Mouse (Mus musculus) hindbrain, embryonic 13.5 days (tissue): ENCODE results near the gene Acy3. TPM values are rescaled to one million over a fixed set of nuclear protein-coding genes. Genes with fewer than 3 reads are reported as not detected.

Experiments
- ATAC-seq: fragments of 200-750 bp; cut with Nextera tagmentation; 2 replicates; pipeline ENCODE4 v1.8.0; 2017; ENCODE audit warnings: moderate TSS enrichment; ENCODE audit not compliant: low FRiP score
- H3K27ac ChIP-seq: fragments of 300-500 bp; sonication (generic); 2 replicates; pipeline ENCODE4 v1.5.1; 2015; ENCODE audit warnings: inconsistent platforms, mild to moderate bottlenecking, moderate library complexity
- H3K27me3 ChIP-seq: fragments of 300-500 bp; sonication (generic); 2 replicates; pipeline ENCODE4 v1.6.1; 2015; ENCODE audit warnings: mild to moderate bottlenecking, inconsistent platforms
- H3K36me3 ChIP-seq: fragments of 300-500 bp; sonication (generic); 2 replicates; pipeline ENCODE4 v1.6.1; 2015; ENCODE audit warnings: mild to moderate bottlenecking, inconsistent platforms
- H3K4me1 ChIP-seq: fragments of 300-500 bp; sonication (generic); replicated peaks from 2 replicates; pipeline ENCODE4 v1.6.1; 2015; ENCODE audit warnings: inconsistent platforms
- H3K4me2 ChIP-seq: fragments of 300-500 bp; sonication (generic); 2 replicates; pipeline ENCODE4 v1.6.1; 2015; ENCODE audit warnings: inconsistent platforms, mild to moderate bottlenecking, moderate library complexity
- H3K4me3 ChIP-seq: fragments of 300-500 bp; sonication (generic); 2 replicates; pipeline ENCODE4 v1.5.1; 2015; ENCODE audit warnings: mild to moderate bottlenecking, inconsistent platforms
- H3K9ac ChIP-seq: fragments of 300-500 bp; sonication (generic); 2 replicates; pipeline ENCODE4 v1.6.1; 2015; ENCODE audit warnings: mild to moderate bottlenecking, inconsistent platforms
- H3K9me3 ChIP-seq: fragments of 300-500 bp; sonication (generic); 2 replicates; pipeline ENCODE4 v1.6.1; 2016; ENCODE audit warnings: inconsistent platforms
- WGBS: fragments of 180-500 bp; shearing (Covaris S2); methylation state at CpG from one replicate; pipeline ENCODE4 v1.1.7; 2015; 5-methylcytosine and 5-hydroxymethylcytosine counted together
- polyA plus RNA-seq: library from polyadenylated mRNA; unstranded; fragments of >200 nt; fragmentation: Nextera tagmentation; extraction: Ambion mirVana; gene quantifications from 2 replicates; pipeline ENCODE4 v1.2.1, GENCODE M21; 2015

The Acy3 gene
- 2.3 TPM in 2 replicates for polyA plus RNA-seq

DNA sequence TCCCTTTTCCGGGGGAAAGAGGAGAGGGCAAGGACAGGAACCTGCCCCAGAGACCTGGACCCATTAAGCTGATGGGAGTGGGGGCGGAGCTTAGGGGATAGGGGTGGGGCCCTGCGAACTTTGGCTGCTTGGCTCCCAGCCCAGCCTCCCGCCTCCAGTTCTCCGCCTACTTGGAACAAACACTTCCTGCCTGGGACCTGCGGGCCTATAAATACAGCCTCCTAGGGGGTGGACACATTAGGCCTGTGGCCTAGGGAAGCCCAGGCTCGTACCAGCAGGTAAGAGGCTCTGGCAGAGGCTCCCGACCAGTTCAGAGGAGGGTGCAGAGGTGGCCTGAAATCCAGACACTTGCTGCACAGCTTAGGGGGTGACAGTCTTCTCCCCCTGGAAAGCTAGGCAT lies at the start of gene Acy3:
TSS of gene Acy3 (plus strand) at position 237 of the 400 bp plus-strand sequence.
- no peak within 1 kb of the TSS for H3K4me2 ChIP-seq
- no peaks in the 10 kb centered on the region for H3K36me3 ChIP-seq
- H3K9me3 ChIP-seq: no peaks in the 10 kb centered on the region; the same call in 1 of the 2 replicates
- H3K4me3 ChIP-seq: no peak within 1 kb of the TSS
- no peaks in the 10 kb centered on the region for H3K27me3 ChIP-seq
- H3K4me1 ChIP-seq: peaks cover 33% of the 10 kb centered on the region
- no peak within 1 kb of the TSS for H3K9ac ChIP-seq
- 19% methylated on average over 8 of the region's 8 CpGs for WGBS
- no peak within 1 kb of the TSS for H3K27ac ChIP-seq
- ATAC-seq: no peak

DNA sequence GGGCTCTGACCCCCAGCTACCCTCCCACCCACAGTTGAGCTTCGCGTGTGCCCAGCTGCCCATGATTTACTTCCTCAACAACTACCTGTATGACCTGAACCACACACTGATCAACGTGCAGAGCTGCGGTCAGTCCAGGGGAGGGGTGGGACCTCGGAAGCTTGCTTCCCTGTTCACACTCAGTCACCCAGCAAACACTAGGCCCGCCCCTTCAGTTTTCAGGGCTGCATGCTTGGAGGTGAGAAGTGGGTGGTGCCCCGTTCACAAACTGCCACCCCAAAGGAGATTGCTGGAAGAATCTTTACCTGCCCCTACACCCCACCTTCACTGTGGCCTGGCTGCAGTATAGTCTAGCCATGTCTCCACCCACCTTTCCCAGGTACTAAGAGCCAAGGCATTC lies 44.1 kb upstream of the Acy3 start:
- 79% methylated on average over 7 of the region's 7 CpGs for WGBS
- Histone ChIP-seq H3K9me3 (no peaks in the 10 kb centered on the region), H3K4me2 (no peak overlapping the region), H3K27me3 (peaks cover 19% of the 10 kb centered on the region), H3K4me1 (no peaks in the 10 kb centered on the region), H3K9ac (no peak overlapping the region), H3K36me3 (no peaks in the 10 kb centered on the region), H3K27ac (no peak overlapping the region), H3K4me3 (no peak overlapping the region)
- ATAC-seq: no peak

DNA sequence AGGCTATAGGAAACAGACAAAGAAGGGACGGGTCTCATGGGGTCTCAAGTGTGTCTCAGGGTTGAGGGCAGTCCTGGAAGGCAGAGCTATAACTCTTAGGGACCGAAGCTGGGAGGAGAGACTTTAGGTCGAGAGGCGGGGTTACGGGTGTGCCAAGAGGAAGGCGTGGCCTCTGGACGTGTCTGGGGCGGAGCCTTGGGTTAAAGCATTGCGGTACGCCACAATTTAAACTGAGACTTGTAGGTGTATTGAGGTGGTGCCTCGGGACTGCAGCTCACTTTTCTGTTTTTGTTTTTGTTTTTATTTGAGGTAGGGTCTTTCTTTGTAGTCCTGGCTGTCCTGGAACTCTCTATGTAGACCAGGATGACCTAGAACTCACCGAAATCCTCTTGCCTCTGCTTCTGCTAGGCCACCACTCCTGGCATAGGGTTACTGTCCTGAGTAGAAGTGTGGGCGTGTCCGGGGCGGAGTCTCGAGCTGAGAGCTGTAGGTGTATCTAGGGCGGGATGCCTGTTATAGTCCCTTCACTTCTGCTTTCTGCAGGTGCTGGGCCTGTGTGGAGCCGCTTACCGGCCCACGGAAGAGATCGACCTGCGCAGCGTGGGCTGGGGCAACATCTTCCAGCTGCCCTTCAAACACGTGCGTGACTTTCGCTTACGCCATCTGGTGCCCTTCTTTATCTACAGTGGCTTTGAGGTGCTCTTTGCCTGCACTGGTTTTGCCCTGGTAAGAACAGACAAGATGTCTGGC lies 43.2 kb upstream of the Acy3 start:
- H3K27ac ChIP-seq: no peak overlapping the region
- H3K27me3 ChIP-seq: peaks cover 19% of the 10 kb centered on the region
- H3K9me3 ChIP-seq: no peaks in the 10 kb centered on the region
- no peaks in the 10 kb centered on the region for H3K4me1 ChIP-seq
- H3K4me3 ChIP-seq: no peak overlapping the region
- H3K4me2 ChIP-seq: no peak overlapping the region
- no peak overlapping the region for H3K9ac ChIP-seq
- H3K36me3 ChIP-seq: no peaks in the 10 kb centered on the region
- no peak for ATAC-seq
- 22% methylated on average over 27 of the region's 27 CpGs for WGBS

DNA sequence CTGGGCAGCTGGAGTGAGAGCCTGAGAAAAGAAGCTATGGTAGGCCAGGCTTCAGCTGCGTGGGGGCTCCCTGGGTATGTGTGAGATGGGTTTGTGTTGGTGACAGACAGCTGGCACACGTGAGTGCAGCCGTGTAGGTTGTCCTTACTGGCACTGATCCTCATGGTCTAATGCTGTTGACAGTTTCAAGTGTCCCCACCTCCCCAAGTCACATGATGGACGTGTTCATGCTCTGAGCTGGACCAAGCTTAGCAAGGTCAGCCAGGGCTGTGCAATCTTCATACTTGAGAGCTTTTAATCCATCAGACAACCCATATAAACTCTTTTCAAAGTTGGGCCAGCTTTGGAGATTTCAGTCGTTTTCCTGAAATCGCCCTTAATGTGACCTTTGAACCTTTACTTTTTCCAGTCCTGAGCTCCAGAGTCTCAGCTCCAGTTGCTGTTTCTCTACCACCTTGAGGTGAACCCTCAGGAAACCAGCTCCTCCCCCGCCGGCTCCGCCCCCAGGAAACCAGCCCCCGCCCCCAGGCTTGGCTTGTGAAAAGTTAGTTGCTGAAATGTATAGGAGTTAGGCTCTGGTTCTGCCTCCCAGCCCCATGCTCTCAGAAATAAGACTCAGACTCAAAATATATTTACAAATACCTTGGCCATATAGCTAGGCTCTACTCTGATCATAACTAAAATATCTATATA lies 40.4 kb upstream of the Acy3 start:
- no peaks in the 10 kb centered on the region for H3K9me3 ChIP-seq
- 39% methylated on average over 10 of the region's 10 CpGs for WGBS
- ATAC-seq: no peak
- peaks cover 19% of the 10 kb centered on the region for H3K27me3 ChIP-seq
- no peak overlapping the region for H3K4me2 ChIP-seq
- H3K4me3 ChIP-seq: no peak overlapping the region
- H3K9ac ChIP-seq: no peak overlapping the region
- no peaks in the 10 kb centered on the region for H3K36me3 ChIP-seq
- H3K4me1 ChIP-seq: no peaks in the 10 kb centered on the region
- no peak overlapping the region for H3K27ac ChIP-seq

DNA sequence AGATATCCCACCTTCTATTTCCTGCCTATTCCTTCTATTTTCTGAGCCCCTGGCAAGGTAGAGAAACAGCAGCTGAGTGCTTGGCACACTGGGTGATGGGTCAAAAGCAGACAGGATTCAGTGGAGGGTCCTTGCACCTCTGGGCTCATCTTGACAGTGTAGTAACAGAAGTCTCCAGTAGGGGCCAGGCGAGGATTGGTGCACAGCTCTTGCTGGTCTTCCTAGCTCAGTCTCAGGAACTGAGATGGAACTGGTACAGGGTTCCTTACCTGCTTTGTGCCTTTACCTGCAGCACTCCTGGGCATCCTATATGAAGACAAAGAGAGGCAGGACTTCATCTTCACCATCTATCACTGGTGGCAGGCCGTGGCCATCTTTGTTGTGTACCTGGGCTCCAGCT lies 39.7 kb upstream of the Acy3 start:
- Histone ChIP-seq H3K9ac (no peak overlapping the region), H3K4me3 (no peak overlapping the region), H3K27ac (no peak overlapping the region), H3K27me3 (peaks cover 19% of the 10 kb centered on the region), H3K4me2 (no peak overlapping the region), H3K4me1 (no peaks in the 10 kb centered on the region), H3K9me3 (no peaks in the 10 kb centered on the region), H3K36me3 (no peaks in the 10 kb centered on the region)
- ATAC-seq: no peak
- WGBS: 8% methylated on average over 2 of the region's 2 CpGs

DNA sequence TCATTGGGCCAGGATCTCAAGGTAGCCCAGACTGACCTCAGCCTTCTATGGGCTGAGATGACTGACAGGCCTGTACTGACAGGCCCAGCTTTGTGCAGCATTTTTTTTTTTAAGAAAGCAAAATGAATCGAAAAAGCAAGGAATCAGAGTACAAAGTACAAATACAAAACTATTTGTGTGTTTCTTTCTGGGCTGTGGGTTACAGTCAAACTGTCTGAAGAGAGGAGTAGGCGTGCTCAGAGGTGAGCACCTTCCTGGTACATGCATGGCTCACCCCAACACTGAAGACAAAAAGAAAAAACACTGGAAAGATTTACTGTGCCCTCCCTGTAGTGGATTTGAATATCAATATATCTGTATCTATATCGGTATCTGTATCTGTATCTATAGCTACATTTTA lies 38.6 kb upstream of the Acy3 start:
- H3K36me3 ChIP-seq: no peaks in the 10 kb centered on the region
- WGBS: 85% methylated on average over 3 of the region's 3 CpGs
- ATAC-seq: no peak

DNA sequence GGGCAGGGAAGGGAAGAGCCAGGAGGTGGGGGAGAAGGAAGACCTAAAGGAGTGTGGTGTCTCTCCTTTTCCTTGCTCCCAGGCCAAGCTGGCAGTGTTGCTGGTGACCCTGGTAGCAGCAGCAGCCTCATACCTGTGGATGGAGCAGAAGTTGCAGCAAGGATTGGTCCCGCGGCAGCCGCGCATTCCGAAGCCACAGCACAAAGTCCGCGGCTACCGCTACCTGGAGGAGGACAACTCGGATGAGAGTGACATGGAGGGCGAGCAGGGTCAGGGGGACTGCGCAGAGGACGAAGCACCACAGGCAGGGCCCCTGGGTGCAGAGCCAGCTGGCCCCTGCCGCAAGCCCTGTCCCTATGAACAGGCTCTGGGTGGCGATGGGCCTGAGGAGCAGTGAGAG lies 37.8 kb upstream of the Acy3 start:
- no peak overlapping the region for H3K9ac ChIP-seq
- H3K27me3 ChIP-seq: peaks cover 6% of the 10 kb centered on the region; the same call in 1 of the 2 replicates
- H3K4me2 ChIP-seq: no peak overlapping the region
- no peaks in the 10 kb centered on the region for H3K4me1 ChIP-seq
- 70% methylated on average over 14 of the region's 14 CpGs for WGBS
- no peak overlapping the region for H3K4me3 ChIP-seq
- no peaks in the 10 kb centered on the region for H3K36me3 ChIP-seq
- H3K9me3 ChIP-seq: no peaks in the 10 kb centered on the region
- no peak for ATAC-seq
- no peak overlapping the region for H3K27ac ChIP-seq

More for the DNA sequence above, 38.6 kb upstream of the Acy3 start:
- H3K4me3 ChIP-seq: no peak overlapping the region
- no peaks in the 10 kb centered on the region for H3K9me3 ChIP-seq
- H3K4me2 ChIP-seq: no peak overlapping the region
- H3K4me1 ChIP-seq: no peaks in the 10 kb centered on the region
- peaks cover 13% of the 10 kb centered on the region for H3K27me3 ChIP-seq
- no peak overlapping the region for H3K9ac ChIP-seq
- no peak overlapping the region for H3K27ac ChIP-seq

DNA sequence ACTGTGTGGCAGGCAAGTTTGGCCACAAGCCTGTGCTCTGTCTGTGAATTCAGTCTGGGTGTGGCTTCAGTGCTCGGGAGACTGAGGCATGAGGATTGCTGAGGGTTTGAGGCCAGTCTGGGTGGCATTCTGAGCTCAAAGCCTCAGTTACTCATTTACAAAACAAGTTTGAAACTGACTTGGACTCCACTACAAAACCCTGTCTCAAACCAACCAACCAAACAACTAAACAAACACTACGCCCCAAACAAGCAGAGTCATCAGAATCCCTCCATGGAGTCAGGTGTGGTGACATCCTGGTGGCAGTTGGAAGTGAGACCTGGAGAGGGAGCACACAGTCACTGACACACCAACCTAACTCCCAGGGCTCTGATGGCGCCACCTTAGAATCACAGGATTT lies 36.0 kb upstream of the Acy3 start:
- 81% methylated on average over 3 of the region's 3 CpGs for WGBS
- Histone ChIP-seq H3K9me3 (no peaks in the 10 kb centered on the region), H3K4me1 (no peaks in the 10 kb centered on the region), H3K4me3 (no peak overlapping the region), H3K27ac (no peak overlapping the region), H3K36me3 (no peaks in the 10 kb centered on the region), H3K9ac (no peak overlapping the region), H3K27me3 (no peaks in the 10 kb centered on the region), H3K4me2 (no peak overlapping the region)
- no peak for ATAC-seq

DNA sequence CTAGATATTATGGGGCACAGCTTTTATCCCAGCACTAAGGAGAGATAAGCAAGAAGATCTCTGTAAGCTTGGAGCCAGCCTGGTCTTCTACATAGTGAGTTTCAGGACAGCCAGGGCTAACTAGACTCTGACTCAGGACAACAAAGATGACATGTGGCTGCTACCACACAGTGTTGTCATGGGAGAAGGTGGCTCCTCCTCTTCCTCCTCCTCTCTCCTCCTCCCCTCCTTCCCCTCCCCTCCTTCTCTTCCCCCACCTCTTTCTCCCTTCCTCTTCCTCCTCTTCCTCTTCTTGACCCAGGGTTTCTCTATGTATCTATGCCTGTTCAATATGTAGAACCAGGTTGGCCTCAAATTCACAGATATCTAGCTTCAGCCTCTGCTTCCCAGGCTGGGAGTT lies 34.9 kb upstream of the Acy3 start:
- no peak overlapping the region for H3K27ac ChIP-seq
- H3K9me3 ChIP-seq: no peaks in the 10 kb centered on the region
- H3K36me3 ChIP-seq: no peaks in the 10 kb centered on the region
- H3K27me3 ChIP-seq: peaks cover 3% of the 10 kb centered on the region; the same call in 1 of the 2 replicates
- no peaks in the 10 kb centered on the region for H3K4me1 ChIP-seq
- no peak for ATAC-seq
- no peak overlapping the region for H3K9ac ChIP-seq
- H3K4me3 ChIP-seq: no peak overlapping the region
- H3K4me2 ChIP-seq: no peak overlapping the region

DNA sequence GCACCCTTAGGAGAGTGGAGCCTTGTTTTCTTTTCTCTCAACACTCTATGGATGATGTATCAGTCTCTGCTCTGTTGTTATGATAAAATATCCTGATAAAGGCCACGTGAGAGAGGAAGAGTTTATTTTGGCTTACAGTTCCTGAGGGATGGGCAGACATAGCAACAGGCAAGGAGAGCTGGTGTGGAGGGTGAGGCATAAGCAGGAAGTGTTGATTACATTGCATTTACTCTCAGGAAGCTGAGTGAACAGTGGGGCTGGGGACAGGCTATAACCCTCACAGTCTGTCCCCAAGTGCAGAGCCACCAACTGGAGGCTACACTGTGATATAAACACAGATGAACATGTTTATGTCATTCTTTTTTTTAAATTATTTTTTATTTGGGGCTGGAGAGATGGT lies 34.3 kb upstream of the Acy3 start:
- H3K4me1 ChIP-seq: no peaks in the 10 kb centered on the region
- H3K4me2 ChIP-seq: no peak overlapping the region
- H3K9ac ChIP-seq: no peak overlapping the region
- no peak overlapping the region for H3K27ac ChIP-seq
- ATAC-seq: no peak
- no peak overlapping the region for H3K4me3 ChIP-seq
- peaks cover 3% of the 10 kb centered on the region; the same call in 1 of the 2 replicates for H3K27me3 ChIP-seq
- H3K36me3 ChIP-seq: no peaks in the 10 kb centered on the region
- WGBS: 46% methylated on average over 1 of the region's 1 CpGs
- no peaks in the 10 kb centered on the region for H3K9me3 ChIP-seq

DNA sequence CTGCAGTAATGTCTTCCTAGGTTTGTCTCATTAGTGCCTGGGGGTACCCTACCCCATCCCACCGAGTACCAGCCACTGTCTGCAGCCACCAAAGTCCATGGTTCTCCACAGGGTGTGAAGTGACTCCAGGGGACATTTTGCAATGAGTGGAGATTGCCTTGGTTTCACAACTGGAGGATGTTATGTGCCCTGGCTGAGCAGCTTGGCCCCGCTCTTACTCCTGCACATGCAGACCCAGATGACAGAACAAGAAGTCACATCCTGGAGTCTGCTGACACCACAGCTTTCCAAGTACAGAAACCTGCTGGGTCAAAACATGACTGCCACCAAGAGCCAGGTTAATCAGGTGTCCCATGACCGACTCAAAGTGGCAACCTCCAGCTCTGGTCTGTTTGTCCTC lies 31.3 kb upstream of the Acy3 start:
- Histone ChIP-seq H3K9me3 (no peaks in the 10 kb centered on the region), H3K4me1 (no peaks in the 10 kb centered on the region), H3K27ac (no peak overlapping the region), H3K27me3 (peaks cover 3% of the 10 kb centered on the region; the same call in 1 of the 2 replicates), H3K4me3 (no peak overlapping the region), H3K4me2 (no peak overlapping the region), H3K36me3 (no peaks in the 10 kb centered on the region), H3K9ac (no peak overlapping the region)
- no peak for ATAC-seq
- 87% methylated on average over 3 of the region's 3 CpGs for WGBS

DNA sequence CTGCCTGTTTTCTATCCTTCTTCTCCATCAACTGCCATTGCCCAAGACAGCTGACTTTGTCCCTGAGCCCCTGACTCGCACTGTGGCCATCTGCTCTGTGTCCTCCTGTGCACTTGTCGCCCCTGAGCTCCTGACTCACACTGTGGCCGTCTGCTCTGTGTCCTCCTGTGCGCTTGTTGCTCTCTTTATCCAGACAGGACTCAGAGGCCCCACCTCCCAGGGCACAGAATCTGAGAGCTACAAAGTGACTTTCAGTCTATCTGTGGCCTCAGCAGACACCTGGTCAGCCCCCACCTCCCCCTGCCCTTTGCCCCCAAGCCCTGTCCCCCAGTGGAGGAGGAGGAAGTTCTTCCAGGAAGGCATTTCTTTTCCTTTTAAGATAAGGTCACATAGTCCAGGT lies 30.6 kb upstream of the Acy3 start:
- WGBS: 64% methylated on average over 4 of the region's 4 CpGs

More for the DNA sequence above, 30.6 kb upstream of the Acy3 start:
- no peak overlapping the region for H3K4me2 ChIP-seq
- H3K4me1 ChIP-seq: no peaks in the 10 kb centered on the region
- H3K27ac ChIP-seq: no peak overlapping the region
- H3K27me3 ChIP-seq: peaks cover 3% of the 10 kb centered on the region; the same call in 1 of the 2 replicates
- no peaks in the 10 kb centered on the region for H3K9me3 ChIP-seq
- no peak overlapping the region for H3K9ac ChIP-seq
- no peaks in the 10 kb centered on the region for H3K36me3 ChIP-seq
- no peak for ATAC-seq
- H3K4me3 ChIP-seq: no peak overlapping the region
